ENCODE assay signal across 8 mouse cellular contexts in the genomic region with DNA sequence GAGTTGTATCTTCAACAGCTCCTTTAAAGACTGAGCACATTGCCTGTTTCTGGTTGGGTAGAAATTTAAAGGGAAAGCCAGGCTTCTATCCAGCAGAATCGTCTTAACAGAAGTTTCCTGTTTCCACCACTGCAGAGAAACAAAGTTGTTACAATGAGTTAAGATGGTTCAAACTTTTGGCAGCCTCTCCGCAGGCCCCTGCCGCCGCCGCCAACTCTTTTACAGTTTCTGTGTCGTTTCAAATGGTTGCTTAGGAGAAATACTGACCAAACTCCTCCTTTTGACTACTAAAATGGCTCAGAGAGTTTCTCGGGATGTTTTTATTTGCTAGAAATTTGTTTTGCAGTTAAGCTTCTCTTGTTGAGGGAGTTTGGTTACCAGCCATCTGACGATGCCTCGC.
DNase-seq lines count a peak whose midpoint lies in the region; ATAC-seq and TF ChIP-seq lines count a peak whose summit lies in the region.

No protein-coding gene starts in this region.

- H3K27ac ChIP-seq in left cerebral cortex, adult 2 months = peak overlapping the region; percentile 40; the same call in 1 of the 2 replicates
- H3K27ac ChIP-seq in forebrain, embryonic 12.5 days = peak overlapping the region; percentile 56; the same call in 1 of the 2 replicates
- peak overlapping the region; percentile 67 for H3K27ac ChIP-seq in limb, embryonic 14.5 days (replicated peaks; ENCODE audit: low read depth, low read length)
- H3K27ac ChIP-seq in stomach, embryonic 16.5 days (ENCODE audit: low read length) = no peak overlapping the region

- no peak overlapping the region for H3K9ac ChIP-seq in forebrain, embryonic 12.5 days
- 0 out of 2 replicates have a peak overlapping the region, but pooled peaks have one; percentile 9 for H3K9ac ChIP-seq in limb, embryonic 14.5 days (ENCODE audit: low read depth, low read length, severe bottlenecking)
- H3K9ac ChIP-seq in stomach, embryonic 16.5 days (ENCODE audit: low read length) = no peak overlapping the region

- WGBS in forebrain, embryonic 12.5 days = 19% methylated on average over 9 of the region's 9 CpGs
- WGBS in limb, embryonic 14.5 days = 7% methylated on average over 9 of the region's 9 CpGs
- WGBS in stomach, embryonic 16.5 days = 15% methylated on average over 9 of the region's 9 CpGs

- peak in 1 of 2 experiments; percentile 30 for DNase-seq in left cerebral cortex, adult 2 months (ENCODE audit: extremely low spot score in 1 of 2, low spot score in 2 of 2)
- no peak for DNase-seq in left cerebral cortex, postnatal 36 days (ENCODE audit: low spot score in 2 of 2)
- peak; percentile 68 to 69 for DNase-seq in heart, postnatal 10 days
- DNase-seq in limb, embryonic 14.5 days (ENCODE audit: low spot score) = peak; percentile 85
- no peak for DNase-seq in cerebellum, adult 8-10 months
- DNase-seq in thymus, postnatal 14 days = no peak

- H3K9me3 ChIP-seq in forebrain, embryonic 12.5 days = no peaks in the 10 kb centered on the region
- no peaks in the 10 kb centered on the region for H3K9me3 ChIP-seq in limb, embryonic 14.5 days (ENCODE audit: control insufficient read depth, low read length)
- no peaks in the 10 kb centered on the region for H3K9me3 ChIP-seq in stomach, embryonic 16.5 days (replicated peaks; ENCODE audit: control insufficient read depth, low read length)

- no peak for ATAC-seq in forebrain, embryonic 12.5 days (ENCODE audit: low FRiP score)
- no peak for ATAC-seq in limb, embryonic 14.5 days (ENCODE audit: low FRiP score, low read depth)
- no peak for ATAC-seq in stomach, embryonic 16.5 days (ENCODE audit: insufficient read depth, low FRiP score)

- no peak overlapping the region for H3K4me2 ChIP-seq in forebrain, embryonic 12.5 days
- peak overlapping the region; percentile 34; the same call in 1 of the 2 replicates for H3K4me2 ChIP-seq in limb, embryonic 14.5 days (replicated peaks; ENCODE audit: low read depth, low read length, severe bottlenecking)
- peak overlapping the region; percentile 24; the same call in 1 of the 2 replicates for H3K4me2 ChIP-seq in stomach, embryonic 16.5 days (ENCODE audit: low read depth, low read length)

- TF ChIP-seq POLR2A in limb, embryonic 14.5 days (IDR thresholded peaks at IDR 0.05; ENCODE audit: borderline replicate concordance, extremely low read depth, insufficient read depth, insufficient read length) = no peak

- TF ChIP-seq CTCF in left cerebral cortex, adult 2 months (IDR thresholded peaks at IDR 0.05) = no peak

- peaks cover 28% of the 10 kb centered on the region for H3K4me1 ChIP-seq in forebrain, embryonic 12.5 days
- peaks cover 29% of the 10 kb centered on the region for H3K4me1 ChIP-seq in limb, embryonic 14.5 days (ENCODE audit: control insufficient read depth, insufficient read depth, low read length)
- H3K4me1 ChIP-seq in stomach, embryonic 16.5 days (ENCODE audit: control insufficient read depth, insufficient read depth, low read length) = peaks cover 9% of the 10 kb centered on the region

- no peaks in the 10 kb centered on the region for H3K36me3 ChIP-seq in forebrain, embryonic 12.5 days (replicated peaks)
- no peaks in the 10 kb centered on the region for H3K36me3 ChIP-seq in limb, embryonic 14.5 days (ENCODE audit: control insufficient read depth, insufficient read depth, low read length)
- no peaks in the 10 kb centered on the region for H3K36me3 ChIP-seq in stomach, embryonic 16.5 days (ENCODE audit: control insufficient read depth, insufficient read depth, low read length)

- H3K27me3 ChIP-seq in forebrain, embryonic 12.5 days = peaks cover 36% of the 10 kb centered on the region
- H3K27me3 ChIP-seq in limb, embryonic 14.5 days (ENCODE audit: control insufficient read depth, insufficient read depth, low read length) = no peaks in the 10 kb centered on the region
- H3K27me3 ChIP-seq in stomach, embryonic 16.5 days (ENCODE audit: control insufficient read depth, insufficient read depth, low read length) = no peaks in the 10 kb centered on the region

- intact Hi-C loops in left cerebral cortex, adult 2 months (cut with DNase I) = no loop called here
- intact Hi-C loops in left cerebral cortex, postnatal 36 days (cut with DNase I) = no loop called here
- intact Hi-C loops in heart, postnatal 10 days (cut with DNase I) = no loop called here

- no peak overlapping the region for H3K4me3 ChIP-seq in left cerebral cortex, adult 2 months
- H3K4me3 ChIP-seq in forebrain, embryonic 12.5 days (replicated peaks) = no peak overlapping the region
- H3K4me3 ChIP-seq in limb, embryonic 14.5 days (replicated peaks; ENCODE audit: low read length) = 0 out of 2 replicates have a peak overlapping the region, but pooled peaks have one; percentile 4
- H3K4me3 ChIP-seq in stomach, embryonic 16.5 days (replicated peaks; ENCODE audit: low read length) = no peak overlapping the region

Comparison
In these comparisons a context has a peak if more than half of its experiments do, and no peak if none do; other contexts are left out.
1. DNase-seq: peak in heart, postnatal 10 days (2 of 2) and limb, embryonic 14.5 days (single experiment); none in left cerebral cortex, postnatal 36 days (0 of 2), cerebellum, adult 8-10 months (single experiment) and thymus, postnatal 14 days (single experiment).